Comparison of ENCODE assay signal across 27 mouse cellular contexts in the genomic region with DNA sequence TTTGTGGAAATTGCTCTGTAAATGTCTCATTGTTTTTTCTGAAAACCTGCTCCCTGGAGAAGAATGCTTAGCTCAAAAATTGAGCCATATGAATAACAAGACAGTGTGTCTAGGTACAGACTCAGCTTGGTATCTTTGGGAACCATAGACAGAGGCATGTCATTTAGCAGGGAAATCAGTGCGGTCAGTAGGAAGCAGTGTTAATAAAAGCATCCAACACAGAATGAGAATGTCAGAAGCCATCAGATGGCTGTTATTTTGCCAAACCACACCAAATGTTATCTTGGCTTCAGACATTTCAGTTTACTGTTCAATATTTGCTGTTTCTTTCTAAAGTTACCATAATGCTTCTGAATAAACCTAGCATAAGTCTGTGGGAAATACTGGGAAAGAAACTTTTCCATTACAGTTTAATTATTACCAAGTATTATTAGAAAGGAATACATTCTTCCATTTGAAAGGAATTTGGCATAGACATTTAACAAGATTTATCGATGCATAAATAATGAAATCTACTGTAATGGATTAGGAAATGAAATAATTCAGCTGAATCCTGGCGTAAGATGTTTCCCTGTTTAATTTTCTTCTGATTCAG.
DNase-seq lines count a peak whose midpoint lies in the region; ATAC-seq and TF ChIP-seq lines count a peak whose summit lies in the region.
"Had no signal": no experiment of that assay in that cellular context is flagged by ENCODE, and none has a peak within 500 bp of the region (broad histone marks: within the 10 kb centered on the region; RNA-seq: fewer than 3 reads in every experiment).

No protein-coding gene starts in this region.

- H3K4me1 ChIP-seq in forebrain, embryonic 14.5 days (ENCODE audit: control insufficient read depth, insufficient read depth, low read length): no peaks in the 10 kb centered on the region
- no peaks in the 10 kb centered on the region for H3K4me1 ChIP-seq in forebrain, embryonic 15.5 days
- H3K4me1 ChIP-seq: embryonic facial prominence, embryonic 12.5 days; heart, embryonic 13.5 days; hindbrain, embryonic 15.5 days; midbrain, embryonic 15.5 days had no signal

- H3K9ac ChIP-seq in forebrain, embryonic 14.5 days (ENCODE audit: low read length): no peak overlapping the region
- no peak overlapping the region for H3K9ac ChIP-seq in forebrain, embryonic 15.5 days (replicated peaks)
- H3K9ac ChIP-seq: embryonic facial prominence, embryonic 12.5 days; heart, embryonic 13.5 days; hindbrain, embryonic 15.5 days; liver, embryonic 14.5 days; midbrain, embryonic 15.5 days had no signal

- H3K4me2 ChIP-seq in forebrain, embryonic 14.5 days (ENCODE audit: low read length): no peak overlapping the region
- no peak overlapping the region for H3K4me2 ChIP-seq in forebrain, embryonic 15.5 days (replicated peaks)
- H3K4me2 ChIP-seq: embryonic facial prominence, embryonic 12.5 days; heart, embryonic 13.5 days; hindbrain, embryonic 15.5 days; midbrain, embryonic 15.5 days had no signal

- TF ChIP-seq POLR2A in brain, embryonic 14.5 days (IDR thresholded peaks at IDR 0.05; ENCODE audit: borderline replicate concordance, extremely low read depth, insufficient read depth, insufficient read length, poor library complexity, severe bottlenecking): no peak

- no peaks in the 10 kb centered on the region for H3K9me3 ChIP-seq in forebrain, embryonic 14.5 days (replicated peaks; ENCODE audit: control insufficient read depth, low read length)
- H3K9me3 ChIP-seq in forebrain, embryonic 15.5 days: no peaks in the 10 kb centered on the region
- H3K9me3 ChIP-seq: embryonic facial prominence, embryonic 12.5 days; heart, embryonic 13.5 days; hindbrain, embryonic 15.5 days; midbrain, embryonic 15.5 days had no signal

- ATAC-seq in cerebellum, adult (ENCODE audit: insufficient number of reproducible peaks, low FRiP score, low TSS enrichment): peak; percentile 94
- no peak for ATAC-seq in forebrain, embryonic 14.5 days
- ATAC-seq in forebrain, embryonic 15.5 days (replicated peaks): no peak
- ATAC-seq: midbrain, embryonic 15.5 days had no signal

- no peak overlapping the region for H3K4me3 ChIP-seq in forebrain, embryonic 14.5 days (ENCODE audit: low read depth, low read length)
- no peak overlapping the region for H3K4me3 ChIP-seq in forebrain, embryonic 15.5 days
- H3K4me3 ChIP-seq: embryonic facial prominence, embryonic 12.5 days; heart, adult 2 months; heart, embryonic 13.5 days; hindbrain, embryonic 15.5 days; midbrain, embryonic 15.5 days had no signal

- no peaks in the 10 kb centered on the region for H3K27me3 ChIP-seq in forebrain, embryonic 14.5 days (replicated peaks; ENCODE audit: control insufficient read depth, insufficient read depth, low read length)
- no peaks in the 10 kb centered on the region for H3K27me3 ChIP-seq in forebrain, embryonic 15.5 days
- H3K27me3 ChIP-seq: CH12.LX; embryonic facial prominence, embryonic 12.5 days; heart, embryonic 13.5 days; hindbrain, embryonic 15.5 days; midbrain, embryonic 15.5 days had no signal

- no peak for DNase-seq in cerebellum, adult 11-12 months
- peak; percentile 1 for DNase-seq in forebrain, embryonic 14.5 days (ENCODE audit: low spot score)
- peak; percentile 5 for DNase-seq in layer of hippocampus, adult 11-12 months (ENCODE audit: low spot score)
- DNase-seq in layer of hippocampus, adult 8-10 months (ENCODE audit: low spot score in 2 of 2): no peak
- DNase-seq in brain, embryonic 14.5 days (ENCODE audit: low read depth): peak; percentile 26
- DNase-seq in retina, embryonic 14.5 days (ENCODE audit: low spot score): no peak
- DNase-seq: adrenal gland, adult 8-10 months; embryo, embryonic 11 days; gastrocnemius, postnatal 36 days; heart, adult 2 months; heart, postnatal 10 days; kidney, adult 18-20 months; kidney, postnatal 36 days; liver; lung, adult 2 months; lung, postnatal 10 days; right cerebral cortex, adult 18-20 months; spleen, adult 18-20 months; thymus, postnatal 14 days had no signal

- 93% methylated on average over 3 of the region's 3 CpGs for WGBS in forebrain, embryonic 14.5 days
- WGBS in forebrain, embryonic 15.5 days: 83% methylated on average over 3 of the region's 3 CpGs

- no peak overlapping the region for H3K27ac ChIP-seq in forebrain, embryonic 14.5 days (ENCODE audit: low read depth, low read length)
- H3K27ac ChIP-seq in forebrain, embryonic 15.5 days (replicated peaks): no peak overlapping the region
- H3K27ac ChIP-seq: embryonic facial prominence, embryonic 12.5 days; heart, adult 2 months; heart, embryonic 13.5 days; hindbrain, embryonic 15.5 days; liver, embryonic 14.5 days; midbrain, embryonic 15.5 days had no signal

- H3K36me3 ChIP-seq in forebrain, embryonic 14.5 days (ENCODE audit: control insufficient read depth, insufficient read depth, low read length): no peaks in the 10 kb centered on the region
- H3K36me3 ChIP-seq in forebrain, embryonic 15.5 days: no peaks in the 10 kb centered on the region
- H3K36me3 ChIP-seq: embryonic facial prominence, embryonic 12.5 days; heart, embryonic 13.5 days; hindbrain, embryonic 15.5 days; midbrain, embryonic 15.5 days had no signal

- TF ChIP-seq CTCF in brain, embryonic 14.5 days (IDR thresholded peaks at IDR 0.05; ENCODE audit: borderline replicate concordance, extremely low read depth, insufficient read depth, insufficient read length): no peak

Comparison
In these comparisons a context has a peak if more than half of its experiments do, and no peak if none do; other contexts are left out.
1. DNase-seq: peak in forebrain, embryonic 14.5 days (single experiment), layer of hippocampus, adult 11-12 months (single experiment) and brain, embryonic 14.5 days (single experiment); none in cerebellum, adult 11-12 months (single experiment), layer of hippocampus, adult 8-10 months (0 of 2) and retina, embryonic 14.5 days (single experiment).